ENCODE assay signal across 14 mouse cellular contexts in genomic region chr15:97545034-97545433, GRCm38 (mm10).
DNase-seq lines count a peak whose midpoint lies in the region; ATAC-seq and TF ChIP-seq lines count a peak whose summit lies in the region.
"Had no signal": no experiment of that assay in that cellular context is flagged by ENCODE, and none has a peak within 500 bp of the region (broad histone marks: within the 10 kb centered on the region; RNA-seq: fewer than 3 reads in every experiment).

No protein-coding gene starts in this region.

- H3K36me3 ChIP-seq in intestine, postnatal 0 days (ENCODE audit: control insufficient read depth, insufficient read depth) = no peaks in the 10 kb centered on the region
- H3K36me3 ChIP-seq in intestine, embryonic 15.5 days = no peaks in the 10 kb centered on the region
- H3K36me3 ChIP-seq: kidney, embryonic 15.5 days; midbrain, embryonic 12.5 days had no signal

- no peak overlapping the region for H3K4me3 ChIP-seq in intestine, postnatal 0 days (ENCODE audit: low read depth, low read length)
- no peak overlapping the region for H3K4me3 ChIP-seq in intestine, embryonic 15.5 days (replicated peaks)
- H3K4me3 ChIP-seq: kidney, embryonic 15.5 days; midbrain, embryonic 12.5 days had no signal

- no peaks in the 10 kb centered on the region for H3K9me3 ChIP-seq in intestine, postnatal 0 days (ENCODE audit: control insufficient read depth)
- no peaks in the 10 kb centered on the region; the same call in 1 of the 2 replicates for H3K9me3 ChIP-seq in intestine, embryonic 15.5 days

- TF ChIP-seq CTCF in intestine, postnatal 0 days (IDR thresholded peaks at IDR 0.05; ENCODE audit: low read depth) = 0 out of 2 replicates have a peak, but pooled peaks have one; percentile 16

- no peaks in the 10 kb centered on the region for H3K27me3 ChIP-seq in intestine, postnatal 0 days (replicated peaks; ENCODE audit: control insufficient read depth, insufficient read depth, low read length)
- no peaks in the 10 kb centered on the region for H3K27me3 ChIP-seq in intestine, embryonic 15.5 days (replicated peaks)
- H3K27me3 ChIP-seq: kidney, embryonic 15.5 days; midbrain, embryonic 12.5 days had no signal

- no peak overlapping the region for H3K9ac ChIP-seq in intestine, postnatal 0 days (ENCODE audit: low read depth, low read length)
- no peak overlapping the region for H3K9ac ChIP-seq in intestine, embryonic 15.5 days
- H3K9ac ChIP-seq: kidney, embryonic 15.5 days; midbrain, embryonic 12.5 days had no signal

- no peak overlapping the region for H3K4me2 ChIP-seq in intestine, postnatal 0 days (replicated peaks; ENCODE audit: low read depth)
- no peak overlapping the region for H3K4me2 ChIP-seq in intestine, embryonic 15.5 days (replicated peaks)
- H3K4me2 ChIP-seq: kidney, embryonic 15.5 days; midbrain, embryonic 12.5 days had no signal

- ATAC-seq in intestine, postnatal 0 days = no peak
- no peak for ATAC-seq in intestine, embryonic 15.5 days
- ATAC-seq: forebrain, embryonic 16.5 days; hindbrain, embryonic 16.5 days had no signal

- WGBS in intestine, postnatal 0 days = 87% methylated on average over 11 of the region's 11 CpGs
- WGBS in intestine, embryonic 15.5 days = 87% methylated on average over 11 of the region's 11 CpGs

- no peak overlapping the region for H3K27ac ChIP-seq in intestine, postnatal 0 days (ENCODE audit: low read depth, low read length)
- no peak overlapping the region for H3K27ac ChIP-seq in intestine, embryonic 15.5 days
- H3K27ac ChIP-seq: kidney, embryonic 15.5 days; midbrain, embryonic 12.5 days had no signal

- DNase-seq in thymus, postnatal 14 days = peak; percentile 21
- DNase-seq in thymus, postnatal 36 days = no peak
- peak; percentile 26 for DNase-seq in WW6 (ENCODE audit: low read depth, low spot score)
- no peak for DNase-seq in urinary bladder, adult 2 months (ENCODE audit: low spot score)
- DNase-seq in frontal cortex, adult 2 months (ENCODE audit: extremely low spot score in 1 of 2, low spot score in 1 of 2) = no peak
- DNase-seq: adrenal gland, adult 2 months; gastrocnemius, postnatal 36 days; lung, adult 18-20 months had no signal

- no peaks in the 10 kb centered on the region for H3K4me1 ChIP-seq in intestine, postnatal 0 days (replicated peaks; ENCODE audit: control insufficient read depth, insufficient read depth, low read length)
- H3K4me1 ChIP-seq in intestine, embryonic 15.5 days (replicated peaks) = no peaks in the 10 kb centered on the region
- H3K4me1 ChIP-seq: kidney, embryonic 15.5 days had no signal

Comparison
In these comparisons a context has a peak if more than half of its experiments do, and no peak if none do; other contexts are left out.
1. DNase-seq: peak in thymus, postnatal 14 days (single experiment) and WW6 (single experiment); none in thymus, postnatal 36 days (0 of 2), urinary bladder, adult 2 months (single experiment) and frontal cortex, adult 2 months (0 of 2).